Mouse (Mus musculus) stomach, postnatal 0 days (tissue): ENCODE measurements around the gene Sh2d3c. TPM values are rescaled to one million over a fixed set of nuclear protein-coding genes. Genes with fewer than 3 reads are reported as not detected.

Experiments used
- ATAC-seq: fragments of 200-750 bp; cut with Nextera tagmentation; 2 replicates; pipeline ENCODE4 v1.8.0; 2017; ENCODE audit not compliant: low FRiP score, low TSS enrichment
- DNase-seq: peaks from one replicate; pipeline ENCODE4 v3.0.0-alpha.2; 2016; ENCODE audit warnings: low spot score
- H3K27ac ChIP-seq: fragments of 300-500 bp; sonication (generic); replicated peaks from 2 replicates; pipeline ENCODE4 v1.5.1; 2014; ENCODE audit warnings: mild to moderate bottlenecking, control low read depth
- H3K27me3 ChIP-seq: fragments of 300-500 bp; sonication (generic); 2 replicates; pipeline ENCODE4 v1.6.1; 2014; ENCODE audit warnings: low read length; ENCODE audit not compliant: control insufficient read depth, insufficient read depth
- H3K36me3 ChIP-seq: fragments of 300-500 bp; sonication (generic); 2 replicates; pipeline ENCODE4 v1.6.1; 2014; ENCODE audit warnings: low read length, mixed read lengths; ENCODE audit not compliant: control insufficient read depth, insufficient read depth
- H3K4me1 ChIP-seq: fragments of 300-500 bp; sonication (generic); replicated peaks from 2 replicates; pipeline ENCODE4 v1.6.1; 2014; ENCODE audit warnings: antibody characterized with exemption; ENCODE audit not compliant: control insufficient read depth, insufficient read depth
- H3K4me2 ChIP-seq: fragments of 300-500 bp; sonication (generic); replicated peaks from 2 replicates; pipeline ENCODE4 v1.6.1; 2014; ENCODE audit warnings: low read depth, mild to moderate bottlenecking, control low read depth, moderate library complexity
- H3K4me3 ChIP-seq: fragments of 300-500 bp; sonication (generic); 2 replicates; pipeline ENCODE4 v1.5.1; 2014; ENCODE audit warnings: low read depth, low read length, control low read depth
- H3K9ac ChIP-seq: fragments of 300-500 bp; sonication (generic); 2 replicates; pipeline ENCODE4 v1.6.1; 2014; ENCODE audit warnings: mild to moderate bottlenecking, low read length, control low read depth, mixed read lengths
- H3K9me3 ChIP-seq: fragments of 300-500 bp; sonication (generic); 2 replicates; pipeline ENCODE4 v1.6.1; 2016; ENCODE audit warnings: low read length; ENCODE audit not compliant: control insufficient read depth
- CTCF ChIP-seq: IDR thresholded peaks from 2 replicates; pipeline ENCODE4 v1.5.1; 2016; ENCODE audit warnings: antibody characterized with exemption, low read depth, mild to moderate bottlenecking, moderate library complexity
- EP300 ChIP-seq: optimal IDR thresholded peaks from 2 replicates; pipeline ENCODE3; 2016; ENCODE audit warnings: antibody characterized with exemption
- WGBS: fragments of 180-500 bp; shearing (Covaris S2); extraction: QIAGEN DNeasy Blood & Tissue Kit; methylation state at CpG from one replicate; pipeline ENCODE4 v1.1.7; 2014; 5-methylcytosine and 5-hydroxymethylcytosine counted together
- polyA plus RNA-seq: library from polyadenylated mRNA; unstranded; fragments of >200 nt; fragmentation: Nextera tagmentation; extraction: Ambion mirVana; gene quantifications from 2 replicates; pipeline ENCODE4 v1.2.1, GENCODE M21; 2015

The Sh2d3c gene
- polyA plus RNA-seq, 1 experiment from 2014 or later, result 7.7 TPM

DNA sequence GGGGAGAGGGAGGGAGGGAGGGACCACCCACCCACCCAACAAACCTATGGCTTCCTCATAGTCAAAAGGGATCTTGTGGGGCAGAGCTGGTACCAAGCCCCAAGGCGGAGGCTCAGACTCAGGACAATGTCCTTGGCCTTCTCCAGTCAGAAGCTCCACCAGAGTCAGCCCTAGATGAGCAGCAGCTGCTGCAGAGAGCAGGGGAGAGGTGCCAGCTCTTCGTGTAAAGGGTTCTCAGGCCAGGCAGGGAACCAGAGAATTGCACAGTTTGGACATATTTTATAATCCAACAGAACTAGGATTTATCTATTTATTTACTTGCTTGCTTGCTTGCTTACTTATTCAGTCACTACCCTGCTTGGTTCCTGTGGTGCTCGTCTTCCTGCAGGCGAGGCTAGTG lies 18.5 kb downstream of the Sh2d3c start:
- 61% methylated on average over 4 of the region's 4 CpGs for WGBS

DNA sequence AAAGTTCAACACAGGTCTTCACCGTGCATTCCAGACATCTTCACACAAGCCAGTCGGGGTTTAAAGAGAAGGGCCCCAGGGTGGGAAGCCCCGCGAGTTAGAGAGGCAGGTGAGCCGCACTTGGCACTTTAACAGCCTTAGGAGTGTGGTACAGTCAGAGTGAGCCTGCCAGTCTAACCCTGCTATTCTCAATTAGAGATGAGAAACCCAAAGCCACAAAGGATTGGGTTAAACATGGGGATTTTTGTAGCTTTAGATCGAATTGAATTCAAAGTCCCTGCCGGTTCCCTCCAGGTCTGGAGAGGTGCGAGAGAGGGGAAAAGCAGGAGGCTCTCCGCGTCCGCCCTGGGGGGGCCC lies 20.0 kb downstream of the Sh2d3c start, which contains the start of gene 6330409D20Rik:
6330409D20Rik (minus strand) TSS at position 101 of the 357 bp plus-strand sequence.
- H3K4me2 ChIP-seq, result peak within 1 kb of the TSS; percentile 78
- no peak for DNase-seq
- no peak within 1 kb of the TSS for H3K27ac ChIP-seq
- H3K4me1 ChIP-seq, result peaks cover 6% of the 10 kb centered on the region; the same call in 1 of the 2 replicates
- H3K9ac ChIP-seq, result peak within 1 kb of the TSS; percentile 48
- no peaks in the 10 kb centered on the region for H3K36me3 ChIP-seq
- 18% methylated on average over 11 of the region's 11 CpGs for WGBS
- no peaks in the 10 kb centered on the region for H3K9me3 ChIP-seq
- TF ChIP-seq EP300 (no peak), CTCF (no peak)
- peaks cover 8% of the 10 kb centered on the region; the same call in 1 of the 2 replicates for H3K27me3 ChIP-seq
- no peak for ATAC-seq
- peak within 1 kb of the TSS; percentile 44 for H3K4me3 ChIP-seq

More for the DNA sequence above, 18.5 kb downstream of the Sh2d3c start:
- Histone ChIP-seq H3K9ac (no peak overlapping the region), H3K36me3 (no peaks in the 10 kb centered on the region), H3K4me2 (no peak overlapping the region), H3K4me3 (no peak overlapping the region), H3K27me3 (peaks cover 8% of the 10 kb centered on the region; the same call in 1 of the 2 replicates), H3K27ac (no peak overlapping the region), H3K9me3 (no peaks in the 10 kb centered on the region), H3K4me1 (peaks cover 6% of the 10 kb centered on the region; the same call in 1 of the 2 replicates)
- DNase-seq (no peak), ATAC-seq (no peak)
- TF ChIP-seq CTCF (no peak), EP300 (no peak)

DNA sequence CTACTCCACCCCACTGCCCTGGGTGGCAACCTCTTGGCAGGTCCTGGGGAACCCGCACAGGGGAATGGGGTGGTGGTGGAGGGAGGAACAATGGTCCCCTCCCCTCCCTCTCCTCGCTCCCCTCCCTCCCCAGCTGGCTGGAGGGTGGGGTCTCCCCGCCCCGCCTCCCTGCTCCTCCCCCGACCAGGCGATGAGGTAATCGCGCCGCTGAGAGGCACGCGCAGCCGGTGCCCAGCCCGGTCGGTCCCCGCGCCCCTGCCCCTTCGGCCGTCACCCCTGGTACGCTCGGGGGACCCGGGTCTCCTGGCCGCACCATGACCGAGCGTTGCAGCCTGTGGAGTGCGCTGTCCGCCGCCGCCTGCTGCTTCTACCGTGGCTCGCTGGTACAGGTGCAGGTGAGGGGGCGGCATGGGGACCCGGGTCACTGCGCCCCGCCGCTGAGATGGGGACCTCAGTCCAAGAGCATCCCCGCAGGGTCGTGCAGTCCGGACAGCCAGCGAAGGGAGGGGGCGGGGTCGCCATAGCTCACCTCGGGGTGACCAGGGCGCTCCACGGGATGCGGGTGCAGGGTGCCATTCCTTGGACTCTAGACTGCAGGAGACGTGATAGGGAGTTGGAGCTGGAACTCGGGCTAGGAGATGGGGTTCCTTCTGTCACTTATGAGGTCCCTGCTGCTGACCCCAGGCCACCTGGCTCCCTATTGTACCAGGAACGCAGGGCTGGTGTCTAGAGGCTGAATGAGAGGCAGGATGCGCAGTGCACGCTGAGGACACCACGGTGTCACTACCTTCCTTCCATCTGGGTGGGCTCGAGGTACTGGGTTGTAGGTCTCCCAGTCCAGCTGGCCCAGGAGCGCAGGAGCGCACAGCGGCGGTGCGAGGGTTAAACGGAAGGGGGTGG lies 20.7 kb downstream of the Sh2d3c start:
- H3K27me3 ChIP-seq, result peaks cover 8% of the 10 kb centered on the region; the same call in 1 of the 2 replicates
- no peaks in the 10 kb centered on the region for H3K36me3 ChIP-seq
- DNase-seq, result peak; percentile 49
- H3K4me1 ChIP-seq, result peaks cover 6% of the 10 kb centered on the region; the same call in 1 of the 2 replicates
- H3K9ac ChIP-seq, result peak overlapping the region; percentile 48
- peak overlapping the region; percentile 44 for H3K4me3 ChIP-seq
- no peak overlapping the region for H3K27ac ChIP-seq
- H3K9me3 ChIP-seq, result no peaks in the 10 kb centered on the region
- peak overlapping the region; percentile 78 for H3K4me2 ChIP-seq
- no peak for TF ChIP-seq EP300
- TF ChIP-seq CTCF, result no peak
- 7% methylated on average over 51 of the region's 58 CpGs for WGBS
- ATAC-seq, result peak; percentile 38

DNA sequence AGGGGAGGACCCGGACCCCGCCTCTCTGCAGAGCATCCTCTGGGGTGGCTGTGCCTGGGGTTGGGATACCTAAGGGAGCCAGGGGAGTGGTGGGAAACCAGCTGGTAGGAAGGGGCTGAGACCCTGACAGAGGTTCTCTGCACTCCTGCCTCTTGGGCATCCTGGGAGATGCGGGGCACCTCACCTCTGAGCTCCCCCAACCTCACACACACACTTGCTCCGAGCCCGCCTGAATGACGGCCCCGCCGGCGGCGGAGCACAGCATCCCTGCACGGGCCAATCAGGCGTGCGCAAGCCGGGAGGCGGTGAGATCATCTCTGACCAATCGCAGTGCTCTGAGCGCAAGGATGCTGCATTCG lies 21.3 kb downstream of the Sh2d3c start:
- no peak for TF ChIP-seq CTCF
- no peak for TF ChIP-seq EP300
- H3K27ac ChIP-seq, result no peak overlapping the region
- peaks cover 6% of the 10 kb centered on the region; the same call in 1 of the 2 replicates for H3K4me1 ChIP-seq
- H3K9me3 ChIP-seq, result no peaks in the 10 kb centered on the region
- no peaks in the 10 kb centered on the region for H3K36me3 ChIP-seq
- ATAC-seq (peak; percentile 34; the same call in 1 of the 2 replicates), DNase-seq (no peak)
- 16% methylated on average over 18 of the region's 18 CpGs for WGBS
- no peak overlapping the region for H3K9ac ChIP-seq
- H3K27me3 ChIP-seq, result peaks cover 8% of the 10 kb centered on the region; the same call in 1 of the 2 replicates
- no peak overlapping the region; the same call in 1 of the 2 replicates for H3K4me2 ChIP-seq
- peak overlapping the region; percentile 44 for H3K4me3 ChIP-seq

DNA sequence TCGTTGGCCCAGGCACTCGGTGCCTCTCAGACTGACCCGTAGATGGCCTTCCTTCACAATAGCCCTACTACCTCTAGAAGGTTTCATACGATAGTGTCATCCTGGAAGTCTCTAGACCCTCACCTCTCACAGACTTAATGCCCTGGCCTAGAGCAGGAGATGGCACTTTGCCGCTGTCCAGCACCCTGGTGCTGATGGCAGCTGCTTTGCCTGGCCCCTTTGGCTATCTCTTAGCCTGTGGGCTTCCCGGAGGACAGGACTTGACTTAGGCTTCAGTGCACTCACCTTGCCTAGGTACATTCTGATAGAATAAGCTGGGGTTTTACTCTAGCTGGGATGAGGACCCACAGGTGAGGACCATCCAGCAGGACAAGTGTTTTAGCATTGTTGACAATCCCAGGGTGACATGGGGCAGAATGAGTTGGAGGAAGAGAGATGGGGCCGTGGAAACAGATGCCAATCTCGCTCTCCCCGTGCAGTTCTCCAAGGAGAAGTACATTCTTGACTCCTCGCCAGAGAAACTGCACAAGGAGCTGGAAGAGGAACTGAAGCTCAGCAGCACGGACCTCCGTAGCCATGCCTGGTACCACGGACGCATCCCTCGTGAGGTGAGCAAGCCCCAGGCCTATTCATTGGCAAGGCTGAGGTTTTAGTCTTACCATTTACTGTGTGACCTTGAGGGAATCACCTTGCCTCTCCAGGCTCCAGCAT lies 23.6 kb downstream of the Sh2d3c start:
- no peak overlapping the region for H3K4me3 ChIP-seq
- no peak overlapping the region for H3K9ac ChIP-seq
- 67% methylated on average over 15 of the region's 15 CpGs for WGBS
- DNase-seq (no peak), ATAC-seq (no peak)
- no peaks in the 10 kb centered on the region for H3K36me3 ChIP-seq
- H3K27me3 ChIP-seq, result peaks cover 8% of the 10 kb centered on the region; the same call in 1 of the 2 replicates
- no peak overlapping the region for H3K27ac ChIP-seq
- TF ChIP-seq EP300, result no peak
- TF ChIP-seq CTCF, result no peak
- no peaks in the 10 kb centered on the region for H3K9me3 ChIP-seq
- peaks cover 6% of the 10 kb centered on the region; the same call in 1 of the 2 replicates for H3K4me1 ChIP-seq
- H3K4me2 ChIP-seq, result no peak overlapping the region
